Mouse (Mus musculus): ENCODE measurements around the gene Zfp507.

Gene Zfp507

DNA sequence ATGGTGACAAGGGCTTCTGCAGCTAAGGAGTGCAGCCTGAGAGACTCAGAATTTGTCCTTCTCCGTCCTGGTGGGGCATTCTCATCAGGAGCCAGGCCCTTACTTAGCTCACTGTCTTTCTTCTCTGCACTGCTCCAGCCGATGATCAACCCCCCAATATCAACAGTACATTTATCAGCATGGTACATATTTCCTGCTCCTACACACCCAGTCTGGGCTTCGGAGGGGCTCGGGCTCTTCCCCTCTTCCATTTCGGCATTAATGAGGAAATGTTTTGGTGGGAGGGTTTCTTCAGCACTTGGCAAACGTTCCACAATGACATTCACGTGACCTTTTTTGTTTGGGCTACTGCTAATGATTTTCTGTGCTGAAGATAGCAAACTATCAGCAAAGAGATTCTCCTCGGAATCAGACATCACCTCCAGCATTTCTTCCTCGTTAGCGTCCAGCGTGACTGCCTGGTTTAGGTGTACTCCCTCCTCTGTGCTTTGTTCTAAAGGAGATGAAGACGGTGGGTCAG, 8.6 kb downstream of the Zfp507 start:
- ChIA-PET POLR2A (interaction anchor here in 3 of 4 experiments (1.1 to 1.9 kb wide), 4 partner anchors 8 to 37 kb away, joined by 3 to 7 read pairs (median 4); partner anchors contain the start of gene Zfp507 (in 1 of the 3)), CTCF (interaction anchor here in 2 of 4 experiments (0.5 to 1.4 kb wide), 2 partner anchors 53 to 135 kb away, joined by 3 read pairs; no protein-coding TSS in a partner anchor)

DNA sequence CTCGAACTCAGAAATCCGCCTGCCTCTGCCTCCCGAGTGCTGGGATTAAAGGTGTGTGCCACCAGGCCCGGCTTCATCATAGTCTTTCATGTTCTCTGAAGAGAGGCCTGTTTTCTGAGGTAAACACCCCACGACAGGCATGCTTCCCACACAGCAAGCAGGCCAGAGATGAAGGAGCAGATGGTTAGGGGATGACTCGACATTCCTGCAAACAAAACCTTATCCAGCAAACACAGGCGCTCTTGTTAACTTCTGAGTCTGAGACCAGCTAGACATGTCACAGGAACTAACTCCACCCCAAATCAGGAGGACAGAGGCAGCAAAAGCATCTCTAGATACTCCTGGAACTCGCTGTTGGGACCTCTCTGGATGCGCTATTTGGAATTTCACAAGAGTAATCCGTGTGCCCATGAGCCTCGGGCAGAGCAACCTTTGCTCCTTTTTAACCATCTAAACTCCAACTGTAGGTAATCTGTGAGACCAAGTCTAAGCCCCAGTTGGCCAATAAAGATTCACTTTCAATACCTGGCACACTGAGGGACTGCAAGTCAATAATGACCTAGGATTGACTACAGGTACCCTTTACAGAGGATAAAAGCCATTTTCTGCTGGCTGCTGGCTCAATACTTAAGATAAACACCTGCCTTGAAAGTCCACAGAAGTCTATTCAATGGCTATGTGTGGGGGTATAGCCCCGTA, 10.5 kb downstream of the Zfp507 start:
- ChIA-PET CTCF (interaction anchor here in 2 of 4 experiments (0.6 to 0.8 kb wide), 3 partner anchors 119 to 496 kb away, joined by 3 to 8 read pairs (median 3); no protein-coding TSS in a partner anchor), POLR2A (interaction anchor here in 1 of 4 experiments (1.2 to 2.5 kb wide), 2 partner anchors 8 to 207 kb away, joined by 3 to 12 read pairs; no protein-coding TSS in a partner anchor)

DNA sequence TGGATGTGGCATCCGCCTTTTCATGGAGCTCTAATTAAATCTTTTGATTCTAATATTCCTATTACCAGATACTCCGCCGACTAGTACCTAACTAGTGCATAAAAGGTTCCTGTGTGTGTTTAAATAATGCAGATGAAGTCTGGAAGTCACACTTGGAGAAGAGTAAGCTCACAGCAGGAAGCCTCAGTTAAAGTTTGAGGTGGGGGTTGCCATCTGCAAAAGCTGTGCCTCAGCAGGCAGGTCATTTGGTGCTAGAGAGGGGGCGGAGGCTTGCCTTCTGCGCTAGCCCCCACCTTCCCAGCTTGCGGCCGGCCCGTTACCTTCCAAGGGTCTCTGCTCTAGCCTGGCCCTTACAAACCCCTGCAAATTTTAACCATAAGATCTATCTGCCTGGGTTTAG, 11.9 kb downstream of the Zfp507 start:
- CTCF ChIA-PET, result interaction anchor here in 2 of 4 experiments (0.5 to 0.6 kb wide), 2 partner anchors 381 to 715 kb away, joined by 5 read pairs; no protein-coding TSS in a partner anchor
- POLR2A ChIA-PET, result interaction anchor here in 3 of 4 experiments (0.7 to 2.5 kb wide), 5 partner anchors 10 to 206 kb away, joined by 3 to 12 read pairs (median 4); partner anchors contain the start of gene Zfp507 (in 2 of the 3)

DNA sequence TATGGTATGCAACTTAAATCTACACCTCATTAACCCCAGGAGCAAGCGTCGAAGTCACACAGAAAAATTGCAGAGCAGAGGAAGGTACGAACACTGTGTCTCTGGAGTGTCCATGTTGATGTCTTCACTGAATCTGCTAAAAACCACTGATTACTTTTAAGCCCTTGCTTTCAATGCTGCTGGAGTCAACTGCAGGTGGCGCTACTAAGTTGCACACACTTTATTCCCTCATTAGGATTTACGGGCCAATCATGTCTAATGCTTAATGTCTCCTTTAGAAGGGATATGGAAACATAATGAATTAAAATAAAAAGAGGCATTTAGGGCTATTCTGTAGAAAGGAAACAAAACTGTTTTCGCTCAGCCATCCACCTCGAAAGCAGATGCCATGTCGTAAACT, 12.6 kb downstream of the Zfp507 start:
- ChIA-PET POLR2A (interaction anchor here in 2 of 4 experiments (2.5 kb wide), 2 partner anchors 10 to 13 kb away, joined by 7 to 12 read pairs; partner anchors contain the start of gene Zfp507 (in 1 of the 2)), CTCF (interaction anchor here in 1 of 4 experiments (0.6 kb wide), 1 partner anchor 38 kb away, joined by 8 read pairs; no protein-coding TSS in a partner anchor)

- ChIA-PET POLR2A (interaction anchor here in 1 of 4 experiments (1.6 kb wide), 1 partner anchor 15 kb away, joined by 4 read pairs; no protein-coding TSS in a partner anchor), CTCF (interaction anchor here in 2 of 4 experiments (0.8 to 1.4 kb wide), 2 partner anchors 26 kb away, joined by 3 read pairs; no protein-coding TSS in a partner anchor)
Observed at GRCm38 (mm10) chr7:35785579-35785978, 17.2 kb downstream of the Zfp507 start.

GRCm38 (mm10) chr7:35782252-35782651, 20.6 kb downstream of the Zfp507 start:
- CTCF ChIA-PET, result no interaction called here
- POLR2A ChIA-PET, result interaction anchor here in 1 of 4 experiments (2.3 kb wide), 1 partner anchor 11 kb away, joined by 8 read pairs; no protein-coding TSS in a partner anchor

DNA sequence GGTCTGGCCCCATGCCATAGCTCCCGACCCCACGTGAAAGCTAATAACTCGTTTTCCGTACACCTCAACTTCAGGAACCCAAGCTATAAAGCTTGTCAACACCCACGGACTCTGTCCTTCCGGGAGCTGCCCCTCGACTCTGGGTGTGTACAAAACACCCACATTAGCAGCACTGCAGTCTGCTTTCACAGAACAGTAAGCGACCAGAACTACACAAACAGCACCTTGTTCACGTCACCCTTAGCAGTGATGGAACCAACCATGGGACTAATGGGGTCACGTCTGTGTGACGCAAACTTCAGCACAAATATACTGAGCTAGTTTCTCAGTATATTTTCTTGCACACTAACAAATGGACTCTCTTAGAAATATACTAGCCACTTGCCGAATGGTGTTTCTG, 28.7 kb downstream of the Zfp507 start:
- CTCF ChIA-PET, result interaction anchor here in 3 of 4 experiments (0.5 to 1.4 kb wide), 3 partner anchors 14 to 115 kb away, joined by 3 to 4 read pairs (median 4); no protein-coding TSS in a partner anchor
- POLR2A ChIA-PET, result interaction anchor here in 1 of 4 experiments (1.2 kb wide), 1 partner anchor 11 kb away, joined by 4 read pairs; no protein-coding TSS in a partner anchor

GRCm38 (mm10) chr7:35772347-35772746, 30.5 kb downstream of the Zfp507 start:
- POLR2A ChIA-PET, result interaction anchor here in 1 of 4 experiments (0.6 to 2.2 kb wide), 2 partner anchors 9 to 29 kb away, joined by 4 to 8 read pairs; no protein-coding TSS in a partner anchor
- CTCF ChIA-PET, result interaction anchor here in 3 of 4 experiments (0.6 to 2.6 kb wide), 6 partner anchors 10 to 1082 kb away, joined by 3 to 20 read pairs (median 6); no protein-coding TSS in a partner anchor

GRCm38 (mm10) chr7:35771106-35771505, 31.7 kb downstream of the Zfp507 start:
- POLR2A ChIA-PET, result interaction anchor here in 2 of 4 experiments (0.7 to 2.2 kb wide), 8 partner anchors 9 to 30 kb away, joined by 3 to 8 read pairs (median 4); no protein-coding TSS in a partner anchor

GRCm38 (mm10) chr7:35770122-35770521, 32.7 kb downstream of the Zfp507 start:
- ChIA-PET POLR2A (interaction anchor here in 2 of 4 experiments (1.4 to 2.2 kb wide), 4 partner anchors 11 to 23 kb away, joined by 3 to 8 read pairs (median 5); no protein-coding TSS in a partner anchor), CTCF (interaction anchor here in 3 of 4 experiments (1.2 to 2.6 kb wide), 4 partner anchors 10 to 11 kb away, joined by 4 to 20 read pairs (median 10); no protein-coding TSS in a partner anchor)

More at GRCm38 (mm10) chr7:35771106-35771505, 31.7 kb downstream of the Zfp507 start:
- CTCF ChIA-PET, result interaction anchor here (0.6 to 2.6 kb wide), 10 partner anchors 9 to 30 kb away, joined by 3 to 20 read pairs (median 5); no protein-coding TSS in a partner anchor

DNA sequence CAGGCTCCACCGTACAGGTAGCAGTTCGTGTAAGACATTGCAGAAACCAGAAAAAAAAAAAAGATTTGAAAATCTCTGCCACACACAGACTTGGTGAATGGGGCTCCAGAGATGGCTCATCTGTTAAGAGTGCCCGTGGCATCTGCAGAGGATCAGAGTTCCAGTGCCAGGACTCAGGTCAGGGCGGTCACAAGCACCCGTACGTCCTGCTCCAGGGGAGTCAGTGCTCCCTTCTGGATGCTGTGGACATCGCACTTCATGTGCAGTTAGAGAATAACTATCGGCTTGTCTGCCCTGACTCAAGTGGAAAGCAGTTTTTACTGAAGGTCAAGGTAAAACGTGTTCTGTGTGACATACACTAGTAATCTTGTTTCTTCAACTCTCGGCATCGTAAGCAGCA, 38.3 kb downstream of the Zfp507 start:
- CTCF ChIA-PET, result no interaction called here
- POLR2A ChIA-PET, result no interaction called here

DNA sequence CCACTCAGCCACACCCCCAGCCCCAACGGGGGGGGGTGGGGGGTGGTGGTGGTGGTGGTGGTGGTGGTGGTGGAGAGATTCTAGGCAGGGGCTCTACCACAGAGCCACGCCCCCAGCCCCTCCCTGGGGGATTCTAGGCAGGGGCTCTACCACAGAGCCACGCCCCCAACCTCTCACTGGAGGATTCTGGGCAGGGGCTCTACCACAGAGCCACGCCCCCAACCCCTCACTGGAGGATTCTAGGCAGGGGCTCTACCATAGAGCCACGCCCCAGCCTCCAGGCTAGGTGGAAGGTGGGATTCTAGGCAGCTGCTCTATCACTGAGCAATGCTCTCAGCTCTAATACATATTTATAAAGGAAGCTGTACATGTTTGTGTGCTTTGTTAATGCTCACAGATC, 41.0 kb downstream of the Zfp507 start:
- ChIA-PET POLR2A (interaction anchor here (0.5 to 1.3 kb wide), 5 partner anchors 9 to 428 kb away, joined by 3 to 5 read pairs (median 3); partner anchors contain the start of gene Rhpn2 (in 1 of the 4)), CTCF (interaction anchor here in 2 of 4 experiments (0.6 to 2.1 kb wide), 9 partner anchors 8 to 123 kb away, joined by 3 to 10 read pairs (median 5); partner anchors contain the start of gene Dpy19l3 (in 1 of the 2))

DNA sequence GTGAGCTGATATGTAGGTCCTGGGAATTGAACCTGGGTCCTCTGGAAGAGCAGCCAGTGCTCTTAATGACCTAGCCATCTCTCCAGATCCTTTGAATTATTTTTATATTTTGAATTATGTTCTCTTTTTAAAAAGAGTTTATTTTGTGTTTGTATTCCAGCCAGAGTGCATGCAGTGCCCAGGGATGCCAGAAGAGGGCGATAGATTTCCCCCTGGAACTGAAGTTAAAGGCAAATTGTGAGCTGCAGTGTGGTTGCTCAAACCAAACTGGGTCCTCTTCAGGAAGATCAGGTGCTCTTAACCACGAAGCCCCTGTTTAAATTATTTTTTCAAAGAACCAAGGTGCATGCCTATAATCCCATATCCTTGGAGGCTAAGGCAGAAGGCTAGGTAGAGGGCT, 43.2 kb downstream of the Zfp507 start:
- POLR2A ChIA-PET, result interaction anchor here in 2 of 4 experiments (0.5 to 1.0 kb wide), 3 partner anchors 99 to 174 kb away, joined by 3 read pairs; partner anchors contain the start of gene Ankrd27 (in 1 of the 2)
- CTCF ChIA-PET, result interaction anchor here (0.5 to 2.3 kb wide), 47 partner anchors 9 to 1843 kb away, joined by 3 to 20 read pairs (median 4); partner anchors contain the start of gene Zfp507 (in 1 of the 4)

DNA sequence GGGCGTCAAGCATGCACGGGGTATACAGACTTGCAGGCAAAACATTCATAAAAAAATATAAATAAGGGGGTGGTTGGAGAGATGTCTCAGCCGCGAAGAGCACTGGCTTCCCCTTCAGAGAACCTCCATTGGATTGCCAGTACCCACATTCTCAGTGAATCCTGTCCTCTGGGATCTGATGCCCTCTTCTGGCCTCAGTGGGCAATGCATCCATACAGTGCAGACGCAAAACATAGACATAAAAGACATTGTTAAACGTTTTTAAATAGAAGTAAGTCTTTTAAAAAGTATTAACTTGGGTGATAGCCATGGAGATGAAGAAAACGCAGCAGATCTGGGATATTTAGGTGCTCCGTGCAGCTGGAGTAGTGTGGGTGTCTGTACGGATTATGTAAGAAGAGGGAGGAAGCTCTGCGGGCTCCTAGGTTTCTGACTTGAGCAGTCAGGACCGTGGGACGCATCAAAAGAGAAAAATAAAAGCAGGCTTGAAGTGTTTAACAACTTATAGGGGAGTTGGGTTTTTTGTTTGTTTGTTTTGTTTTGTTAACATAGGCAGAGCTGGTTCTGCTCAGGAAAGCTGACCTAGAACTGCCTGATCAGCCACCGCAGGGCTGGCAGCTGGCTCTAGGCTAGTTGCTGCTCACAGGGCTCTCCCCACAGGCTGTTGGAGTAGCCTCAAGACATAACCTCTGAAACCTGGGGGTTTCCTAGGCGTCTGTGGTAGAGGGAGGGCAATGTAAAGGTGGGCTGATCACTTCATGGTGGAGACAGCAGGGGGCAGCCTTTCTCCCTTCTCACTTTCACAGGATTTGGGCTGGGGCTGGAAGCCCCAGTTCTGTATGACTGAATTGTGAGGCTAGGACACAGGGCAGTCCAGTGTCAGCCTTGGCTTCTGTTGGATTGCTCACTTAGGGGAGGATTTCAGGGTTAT, 46.0 kb downstream of the Zfp507 start:
- CTCF ChIA-PET, result interaction anchor here (0.5 to 4.0 kb wide), 34 partner anchors 9 to 846 kb away, joined by 3 to 24 read pairs (median 3); no protein-coding TSS in a partner anchor
- POLR2A ChIA-PET, result interaction anchor here in 3 of 4 experiments (0.6 to 1.1 kb wide), 5 partner anchors 19 to 329 kb away, joined by 3 to 4 read pairs (median 3); no protein-coding TSS in a partner anchor

DNA sequence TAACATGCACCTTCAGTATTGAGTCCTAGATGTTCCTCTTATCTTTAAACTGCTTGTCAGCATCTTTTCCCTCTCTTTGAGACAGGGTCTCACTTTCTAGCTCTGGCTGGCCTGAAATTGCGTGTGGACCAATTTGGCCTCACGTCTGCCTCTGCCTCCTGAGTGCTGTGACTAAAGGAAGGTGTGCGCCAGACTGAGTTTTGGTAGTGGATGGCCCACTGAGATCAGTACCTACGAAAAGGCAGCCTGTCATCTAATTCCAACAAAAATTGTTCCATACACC, 48.0 kb downstream of the Zfp507 start:
- POLR2A ChIA-PET, result interaction anchor here in 3 of 4 experiments (0.9 to 1.7 kb wide), 11 partner anchors 8 to 169 kb away, joined by 3 to 8 read pairs (median 4); partner anchors contain the start of gene Ankrd27 (in 1 of the 3)
- CTCF ChIA-PET, result interaction anchor here in 2 of 4 experiments (0.7 to 4.0 kb wide), 10 partner anchors 9 to 964 kb away, joined by 3 to 24 read pairs (median 4); no protein-coding TSS in a partner anchor

GRCm38 (mm10) chr7:35754033-35754885, 48.5 kb downstream of the Zfp507 start, which contains the start of gene Dpy19l3:
Gene Dpy19l3, minus strand, starts transcription at chr7:35754454.
- CTCF ChIA-PET, result interaction anchor here in 2 of 4 experiments (0.7 to 4.0 kb wide), 12 partner anchors 8 to 964 kb away, joined by 3 to 24 read pairs (median 4); no protein-coding TSS in a partner anchor
- POLR2A ChIA-PET, result interaction anchor here in 3 of 4 experiments (0.5 to 1.7 kb wide), 17 partner anchors 9 to 168 kb away, joined by 3 to 8 read pairs (median 3); partner anchors contain the start of gene Ankrd27 (in 2 of the 3)

Measured in embryonic stem cell, embryonic (primary cell).